Mouse (Mus musculus): ENCODE data around the gene Armh2. TPM values are rescaled to one million over a fixed set of nuclear protein-coding genes. Genes with fewer than 3 reads are reported as not detected.

Gene Armh2
- polyA plus RNA-seq, 1 experiment from 2014 or later = not detected

- no peaks in the 10 kb centered on the region for H3K36me3 ChIP-seq
- no peaks in the 10 kb centered on the region for H3K9me3 ChIP-seq (replicated peaks)
- no peak overlapping the region for H3K9ac ChIP-seq
- WGBS = 64% methylated on average over 8 of the region's 8 CpGs
- no peak overlapping the region for H3K27ac ChIP-seq
- peaks cover 5% of the 10 kb centered on the region; the same call in 1 of the 2 replicates for H3K4me1 ChIP-seq (replicated peaks)
- H3K4me3 ChIP-seq = no peak overlapping the region
- no peak overlapping the region for H3K4me2 ChIP-seq
- no peak for ATAC-seq (replicated peaks; ENCODE audit: insufficient number of reproducible peaks, insufficient read depth, low FRiP score, low read depth)
- no peaks in the 10 kb centered on the region for H3K27me3 ChIP-seq
Observed at GRCm38 (mm10) chr13:24778706-24779380, 37.8 kb downstream of the Armh2 start.

GRCm38 (mm10) chr13:24781916-24782315 is 40.9 kb downstream of the Armh2 start:
- Histone ChIP-seq H3K9ac (no peak overlapping the region), H3K4me1 (replicated peaks) (peaks cover 5% of the 10 kb centered on the region; the same call in 1 of the 2 replicates), H3K4me2 (no peak overlapping the region), H3K36me3 (no peaks in the 10 kb centered on the region), H3K27me3 (no peaks in the 10 kb centered on the region), H3K9me3 (replicated peaks) (no peaks in the 10 kb centered on the region), H3K27ac (no peak overlapping the region), H3K4me3 (no peak overlapping the region)
- no peak for ATAC-seq (replicated peaks; ENCODE audit: insufficient number of reproducible peaks, insufficient read depth, low FRiP score, low read depth)
- WGBS = 44% methylated on average over 5 of the region's 5 CpGs

- Histone ChIP-seq H3K4me1 (replicated peaks) (peaks cover 5% of the 10 kb centered on the region; the same call in 1 of the 2 replicates), H3K36me3 (no peaks in the 10 kb centered on the region), H3K4me3 (no peak overlapping the region), H3K9ac (no peak overlapping the region), H3K4me2 (0 out of 2 replicates have a peak overlapping the region, but pooled peaks have one; percentile 5), H3K27ac (no peak overlapping the region), H3K27me3 (no peaks in the 10 kb centered on the region), H3K9me3 (replicated peaks) (no peaks in the 10 kb centered on the region)
- 43% methylated on average over 11 of the region's 11 CpGs for WGBS
- ATAC-seq (replicated peaks; ENCODE audit: insufficient number of reproducible peaks, insufficient read depth, low FRiP score, low read depth) = peak; percentile 58; the same call in 1 of the 2 replicates
Observed at GRCm38 (mm10) chr13:24786014-24786490, 45.0 kb downstream of the Armh2 start.

DNA sequence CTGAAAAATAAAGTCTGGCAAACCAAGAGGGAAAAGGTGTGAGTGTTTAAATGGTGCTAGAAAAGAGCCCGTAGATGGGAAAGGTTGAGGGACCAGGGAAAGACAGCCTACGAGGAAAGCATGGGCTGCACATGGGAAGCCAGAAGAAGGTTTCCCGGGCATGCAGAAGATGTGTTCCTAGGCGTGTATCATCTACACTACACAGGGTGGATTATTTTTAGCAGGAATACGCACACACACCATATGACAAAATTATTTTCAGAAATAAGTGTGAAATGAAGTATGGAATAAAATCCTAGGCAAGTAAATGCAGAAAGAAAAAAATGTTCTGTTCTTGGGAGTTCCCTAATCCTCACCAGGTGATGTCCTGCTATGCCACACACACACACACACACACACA is 46.4 kb downstream of the Armh2 start:
- no peaks in the 10 kb centered on the region for H3K4me1 ChIP-seq (replicated peaks)
- H3K9ac ChIP-seq = no peak overlapping the region
- no peak overlapping the region for H3K27ac ChIP-seq
- no peak overlapping the region for H3K4me2 ChIP-seq
- no peaks in the 10 kb centered on the region for H3K9me3 ChIP-seq (replicated peaks)
- no peak for ATAC-seq (replicated peaks; ENCODE audit: insufficient number of reproducible peaks, insufficient read depth, low FRiP score, low read depth)
- 81% methylated on average over 5 of the region's 5 CpGs for WGBS
- H3K36me3 ChIP-seq = no peaks in the 10 kb centered on the region
- no peaks in the 10 kb centered on the region for H3K27me3 ChIP-seq
- no peak overlapping the region for H3K4me3 ChIP-seq

GRCm38 (mm10) chr13:24791349-24791748 is 50.3 kb downstream of the Armh2 start:
- H3K9me3 ChIP-seq (replicated peaks) = no peaks in the 10 kb centered on the region
- no peaks in the 10 kb centered on the region for H3K4me1 ChIP-seq (replicated peaks)
- no peak for ATAC-seq (replicated peaks; ENCODE audit: insufficient number of reproducible peaks, insufficient read depth, low FRiP score, low read depth)
- H3K27me3 ChIP-seq = no peaks in the 10 kb centered on the region
- H3K9ac ChIP-seq = no peak overlapping the region
- no peak overlapping the region for H3K27ac ChIP-seq
- WGBS = 65% methylated on average over 2 of the region's 2 CpGs
- H3K4me2 ChIP-seq = no peak overlapping the region
- no peak overlapping the region for H3K4me3 ChIP-seq
- no peaks in the 10 kb centered on the region for H3K36me3 ChIP-seq

DNA sequence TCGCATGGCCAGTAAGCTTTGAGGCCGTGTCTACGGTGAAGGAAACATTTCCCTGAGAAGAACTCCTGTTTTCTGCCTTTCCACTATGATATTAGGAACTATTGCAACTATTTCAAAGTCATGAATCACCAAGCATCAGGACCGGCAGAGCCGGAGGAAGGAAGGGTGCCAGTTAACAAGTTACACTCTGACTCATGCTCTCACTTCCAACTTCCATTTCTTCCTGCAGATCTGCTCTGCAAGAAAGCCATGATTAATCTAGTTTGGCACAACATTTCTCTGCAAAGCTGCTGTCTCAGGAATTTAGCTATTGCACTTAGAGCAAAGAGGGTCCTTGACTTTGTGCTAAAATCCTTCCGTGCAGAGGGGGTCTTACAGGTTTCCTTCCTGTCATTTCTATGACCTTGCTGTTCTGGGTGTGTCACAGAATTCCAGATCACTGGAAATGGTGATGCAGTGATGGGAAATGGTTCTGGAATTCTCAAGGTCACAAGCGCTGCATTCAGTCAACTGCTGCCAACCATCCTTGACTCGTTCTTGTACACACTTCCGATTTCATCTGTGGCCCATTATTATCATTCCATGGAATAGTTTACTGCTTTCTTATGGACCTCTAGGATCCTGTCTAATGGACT is 51.5 kb downstream of the Armh2 start:
- Histone ChIP-seq H3K9ac (no peak overlapping the region), H3K9me3 (replicated peaks) (no peaks in the 10 kb centered on the region), H3K36me3 (no peaks in the 10 kb centered on the region), H3K27me3 (no peaks in the 10 kb centered on the region), H3K4me2 (no peak overlapping the region), H3K4me1 (replicated peaks) (no peaks in the 10 kb centered on the region), H3K27ac (no peak overlapping the region), H3K4me3 (no peak overlapping the region)
- no peak for ATAC-seq (replicated peaks; ENCODE audit: insufficient number of reproducible peaks, insufficient read depth, low FRiP score, low read depth)
- 69% methylated on average over 9 of the region's 9 CpGs for WGBS

Other genes with a start within 250 kb of the Armh2 start
- gene Ripor2, start 159.0 kb upstream of the Armh2 start, polyA plus RNA-seq (2015; fragmentation: Nextera tagmentation; extraction: Ambion mirVana) = 14.5 and 16.0 TPM in 2 replicates
- 90.7 and 102 TPM in 2 replicates for gene Gmnn, start 20.7 kb downstream of the Armh2 start, polyA plus RNA-seq (2015; fragmentation: Nextera tagmentation; extraction: Ambion mirVana)
- gene BC005537, start 60.4 kb downstream of the Armh2 start, polyA plus RNA-seq (2015; fragmentation: Nextera tagmentation; extraction: Ambion mirVana) = 11.7 and 11.8 TPM in 2 replicates
- gene Acot13, start 90.3 kb downstream of the Armh2 start, polyA plus RNA-seq (2015; fragmentation: Nextera tagmentation; extraction: Ambion mirVana) = 223 and 306 TPM in 2 replicates
- 29.8 and 34.9 TPM in 2 replicates for gene Tdp2, start 90.4 kb downstream of the Armh2 start, polyA plus RNA-seq (2015; fragmentation: Nextera tagmentation; extraction: Ambion mirVana)
- 0.03 and 0.24 TPM in 2 replicates for gene D130043K22Rik, start 103.9 kb downstream of the Armh2 start, polyA plus RNA-seq (2015; fragmentation: Nextera tagmentation; extraction: Ambion mirVana)
- gene Aldh5a1, start 196.4 kb downstream of the Armh2 start, polyA plus RNA-seq (2015; fragmentation: Nextera tagmentation; extraction: Ambion mirVana) = 12.6 TPM in 2 replicates
- 0.31 and 0.32 TPM in 2 replicates for gene Gpld1, start 201.9 kb downstream of the Armh2 start, polyA plus RNA-seq (2015; fragmentation: Nextera tagmentation; extraction: Ambion mirVana)

Data from heart, embryonic 15.5 days (tissue).